Mouse (Mus musculus) MN1 (cell line): ENCODE measurements around the gene Rexo1.

Experiments used
- DNase-seq: peaks from one replicate; pipeline ENCODE4 v3.0.0-alpha.2; 2016; ENCODE audit warnings: low spot score

The Rexo1 gene

DNA sequence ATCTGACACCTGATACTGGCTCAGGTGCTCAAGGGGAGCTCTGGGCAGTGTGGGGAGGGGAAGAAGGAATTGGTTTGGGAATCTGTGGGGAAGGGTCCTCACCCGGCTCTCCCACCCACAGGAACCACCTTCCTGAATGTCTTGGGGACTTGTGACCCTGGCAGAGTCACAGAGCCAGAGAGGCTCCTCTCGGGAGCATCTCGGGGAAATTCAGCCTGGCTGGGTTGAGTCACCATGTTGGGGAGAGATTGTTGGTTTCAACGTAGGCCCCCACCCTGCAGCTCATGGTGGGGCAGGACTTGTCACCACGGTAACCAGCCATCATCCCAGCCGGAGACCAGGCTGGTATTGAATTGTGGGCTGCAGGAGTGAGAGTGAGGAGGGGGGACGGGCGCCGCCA is 56.6 kb downstream of the Rexo1 start:
- peak; percentile 33 for DNase-seq

DNA sequence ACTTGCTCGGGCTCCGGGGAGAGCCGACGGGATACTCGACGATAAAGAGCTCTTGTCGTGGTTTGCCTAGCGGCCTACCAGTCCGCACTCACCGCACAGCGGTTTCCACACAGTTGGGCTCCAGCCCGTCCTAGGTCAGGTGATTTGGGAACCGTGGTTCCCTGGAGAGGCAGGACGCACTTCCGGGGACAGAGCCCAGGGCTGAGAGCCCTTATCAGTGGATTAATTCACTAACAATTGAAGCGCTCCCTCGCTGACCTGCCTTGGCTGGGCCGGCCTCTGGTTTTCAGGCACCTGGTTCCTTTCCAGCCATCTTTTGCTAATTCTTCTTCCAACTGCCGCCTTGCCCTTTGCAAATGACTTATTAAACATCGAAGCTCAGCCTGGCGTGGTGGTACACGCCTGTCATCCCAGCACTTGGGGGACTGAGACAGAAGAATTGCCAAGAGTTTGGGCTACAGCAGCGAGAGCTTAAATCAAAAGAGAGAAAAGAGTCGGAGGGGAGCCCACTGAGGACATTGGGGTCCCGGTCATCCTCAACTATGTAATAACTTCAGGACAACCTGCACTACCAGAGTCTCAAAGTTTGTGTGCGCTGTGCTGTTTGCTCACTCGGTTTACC is 57.6 kb downstream of the Rexo1 start:
- peak; percentile 48 for DNase-seq

DNA sequence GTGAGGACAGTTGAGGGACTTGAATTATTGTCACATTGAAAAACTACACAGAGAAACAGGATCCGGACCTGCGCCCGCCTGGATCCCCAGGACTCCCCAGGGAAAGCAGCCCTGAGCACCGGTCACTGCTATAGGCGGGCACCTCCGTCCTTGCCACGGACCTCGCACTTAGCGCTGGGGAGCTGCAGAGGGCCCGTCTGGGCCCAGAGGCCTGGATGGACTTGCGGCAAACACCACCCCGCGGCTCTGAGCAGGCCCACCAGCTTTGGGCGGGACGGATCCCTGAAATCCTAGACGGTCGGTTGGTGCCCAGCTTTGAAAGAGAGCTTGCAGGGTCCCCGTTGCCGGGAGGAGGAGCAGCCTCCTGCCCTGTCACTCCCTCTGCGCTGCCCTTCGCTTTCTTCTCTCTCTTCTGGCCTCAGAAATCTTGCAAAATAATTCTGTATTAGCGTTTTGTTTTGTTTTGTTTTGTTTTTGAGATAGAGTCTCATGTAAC is 58.5 kb downstream of the Rexo1 start:
- no peak for DNase-seq

DNA sequence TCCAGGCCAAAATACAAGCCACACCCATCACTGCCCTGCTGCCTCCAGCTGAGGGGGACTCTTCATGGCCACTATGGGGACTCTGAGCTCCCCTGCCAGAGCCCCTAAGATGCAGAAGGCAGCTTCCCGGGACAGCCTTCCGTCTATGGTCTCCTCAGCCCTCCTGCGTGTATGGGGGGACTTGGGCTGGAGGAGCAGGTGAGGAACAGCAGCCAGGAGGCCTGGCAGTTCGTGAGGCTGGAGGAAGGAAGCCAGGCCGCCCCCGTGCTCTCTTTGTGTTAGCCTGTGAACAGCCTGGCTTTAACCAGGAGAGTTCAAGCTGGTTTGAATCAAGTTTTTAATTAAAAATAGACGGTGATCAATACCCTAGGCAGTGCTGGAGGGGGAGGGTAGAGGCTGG is 59.1 kb downstream of the Rexo1 start:
- no peak for DNase-seq

DNA sequence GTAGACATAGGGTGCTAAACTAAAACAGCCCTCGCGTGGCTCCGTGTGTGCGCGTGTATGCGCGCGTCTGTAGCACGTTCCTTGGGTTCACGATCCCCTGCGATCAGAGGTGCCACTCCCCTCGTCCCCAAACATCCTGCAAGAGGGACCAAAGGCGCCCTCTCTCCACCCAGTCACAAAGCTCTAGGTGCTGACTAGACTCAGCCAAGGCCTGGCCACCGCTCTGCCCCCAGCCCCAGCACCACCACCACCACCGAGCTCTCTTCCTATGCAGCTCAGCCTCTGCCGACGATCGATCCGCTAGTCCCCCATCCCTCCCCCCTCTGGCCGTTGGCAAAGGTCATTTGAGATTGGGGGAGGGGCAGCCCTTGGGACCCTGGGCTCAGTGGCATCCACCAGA is 64.9 kb downstream of the Rexo1 start:
- DNase-seq = no peak

DNA sequence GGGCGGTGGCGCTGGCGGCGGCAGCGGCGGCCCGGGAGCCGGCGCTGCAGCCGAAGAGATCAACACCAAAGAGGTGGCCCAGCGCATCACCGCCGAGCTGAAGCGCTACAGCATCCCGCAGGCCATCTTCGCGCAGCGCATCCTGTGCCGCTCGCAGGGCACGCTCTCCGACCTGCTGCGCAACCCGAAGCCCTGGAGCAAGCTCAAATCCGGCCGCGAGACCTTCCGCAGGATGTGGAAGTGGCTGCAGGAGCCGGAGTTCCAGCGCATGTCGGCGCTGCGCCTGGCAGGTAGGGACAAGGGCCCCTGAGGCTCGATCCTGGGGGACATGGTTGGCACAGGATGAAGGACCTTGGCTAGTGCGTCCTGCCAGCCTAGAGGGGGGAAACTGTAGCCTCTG is 65.5 kb downstream of the Rexo1 start:
- DNase-seq = no peak

DNA sequence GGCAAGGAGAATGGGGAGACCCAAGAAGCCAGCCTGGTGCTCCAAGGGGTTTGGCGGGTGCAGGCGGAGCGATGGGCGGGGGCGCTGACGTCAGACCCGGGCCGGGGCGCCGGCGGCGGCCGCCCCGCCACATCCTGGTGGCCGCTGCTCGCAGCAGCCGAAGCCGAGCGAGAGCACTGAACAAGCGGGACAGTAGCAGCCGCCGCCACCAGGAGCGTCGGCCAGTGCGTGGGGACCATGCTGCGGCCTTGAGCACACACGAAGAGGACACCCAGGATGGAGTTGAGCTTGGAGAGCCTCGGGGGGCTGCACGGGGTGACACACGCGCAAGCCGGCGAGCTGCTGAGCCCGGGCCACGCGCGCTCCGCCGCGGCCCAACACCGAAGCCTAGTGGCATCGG is 66.6 kb downstream of the Rexo1 start, which contains the start of gene Onecut3:
TSS of gene Onecut3 (plus strand) at position 104 of the 400 bp plus-strand sequence.
- DNase-seq = no peak
